ENCODE assay signal across 8 mouse cellular contexts in genomic region chr2:180920810-180921400, GRCm38 (mm10). TPM values are rescaled to one million over a fixed set of nuclear protein-coding genes. Genes with fewer than 3 reads are reported as not detected.
DNase-seq lines count a peak whose midpoint lies in the region; ATAC-seq and TF ChIP-seq lines count a peak whose summit lies in the region.

TSS of gene Ythdf1 (minus strand) at chr2:180920949.

- WGBS in embryonic facial prominence, embryonic 13.5 days: under 1% methylated on average over 55 of the region's 56 CpGs
- WGBS in kidney, adult 2 months: under 1% methylated on average over 56 of the region's 56 CpGs
- WGBS in limb, embryonic 12.5 days: under 1% methylated on average over 53 of the region's 56 CpGs
- WGBS in midbrain, embryonic 15.5 days: under 1% methylated on average over 50 of the region's 56 CpGs
- under 1% methylated on average over 51 of the region's 56 CpGs for WGBS in spleen, adult 2 months

- TF ChIP-seq CTCF in kidney, adult 2 months (conservative IDR thresholded peaks at IDR 0.05; ENCODE audit: insufficient read depth, insufficient read length, low read depth, low read length): no peak
- no peak for TF ChIP-seq CTCF in spleen, adult 2 months (IDR thresholded peaks at IDR 0.05; ENCODE audit: extremely low read depth, insufficient read depth, insufficient read length, insufficient replicate concordance)

- peak within 1 kb of the TSS; percentile 86 for H3K4me2 ChIP-seq in embryonic facial prominence, embryonic 13.5 days
- H3K4me2 ChIP-seq in limb, embryonic 12.5 days: peak within 1 kb of the TSS; percentile 75
- H3K4me2 ChIP-seq in midbrain, embryonic 15.5 days: peak within 1 kb of the TSS; percentile 75

- peak within 1 kb of the TSS; percentile 77 for H3K27ac ChIP-seq in embryonic facial prominence, embryonic 13.5 days
- H3K27ac ChIP-seq in kidney, adult 2 months (ENCODE audit: insufficient read depth, low read depth, low read length): peak within 1 kb of the TSS; percentile 60
- peak within 1 kb of the TSS; percentile 50 for H3K27ac ChIP-seq in limb, embryonic 12.5 days
- peak within 1 kb of the TSS; percentile 77 for H3K27ac ChIP-seq in midbrain, embryonic 15.5 days
- peak within 1 kb of the TSS; percentile 53 for H3K27ac ChIP-seq in spleen, adult 2 months (ENCODE audit: insufficient read depth, low read length)

- H3K4me1 ChIP-seq in embryonic facial prominence, embryonic 13.5 days: peaks cover 24% of the 10 kb centered on the region
- H3K4me1 ChIP-seq in kidney, adult 2 months (ENCODE audit: control insufficient read depth, insufficient read depth, low read length): peaks cover 4% of the 10 kb centered on the region; the same call in 1 of the 2 replicates
- peaks cover 18% of the 10 kb centered on the region for H3K4me1 ChIP-seq in limb, embryonic 12.5 days (replicated peaks)
- peaks cover 34% of the 10 kb centered on the region for H3K4me1 ChIP-seq in midbrain, embryonic 15.5 days
- H3K4me1 ChIP-seq in spleen, adult 2 months (ENCODE audit: control insufficient read depth, insufficient read depth, insufficient read length): peaks cover 2% of the 10 kb centered on the region; the same call in 1 of the 2 replicates

- peak; percentile 57 for TF ChIP-seq POLR2A in kidney, adult 2 months (IDR thresholded peaks at IDR 0.05; ENCODE audit: low read depth, low read length)
- peak; percentile 43; the same call in 1 of the 2 replicates for TF ChIP-seq POLR2A in spleen, adult 2 months (IDR thresholded peaks at IDR 0.05; ENCODE audit: low read depth, low read length)

- H3K4me3 ChIP-seq in embryonic facial prominence, embryonic 13.5 days: peak within 1 kb of the TSS; percentile 99
- H3K4me3 ChIP-seq in kidney, adult 2 months (ENCODE audit: insufficient read depth, low read depth, low read length): peak within 1 kb of the TSS; percentile 97
- H3K4me3 ChIP-seq in limb, embryonic 12.5 days (replicated peaks): peak within 1 kb of the TSS; percentile 99
- H3K4me3 ChIP-seq in midbrain, embryonic 15.5 days: peak within 1 kb of the TSS; percentile 84
- H3K4me3 ChIP-seq in spleen, adult 2 months (ENCODE audit: extremely low read depth, insufficient read depth, insufficient read length): peak within 1 kb of the TSS; percentile 98

- no peaks in the 10 kb centered on the region for H3K27me3 ChIP-seq in embryonic facial prominence, embryonic 13.5 days
- no peaks in the 10 kb centered on the region for H3K27me3 ChIP-seq in kidney, adult 2 months (replicated peaks; ENCODE audit: control insufficient read depth, insufficient read depth, low read length)
- peaks cover 6% of the 10 kb centered on the region; the same call in 1 of the 2 replicates for H3K27me3 ChIP-seq in limb, embryonic 12.5 days
- no peaks in the 10 kb centered on the region for H3K27me3 ChIP-seq in midbrain, embryonic 15.5 days (replicated peaks)
- no peaks in the 10 kb centered on the region for H3K27me3 ChIP-seq in spleen, adult 2 months (ENCODE audit: control insufficient read depth, insufficient read depth, low read length)

- peak; percentile 95 for ATAC-seq in embryonic facial prominence, embryonic 13.5 days (ENCODE audit: insufficient number of reproducible peaks, insufficient read depth, low FRiP score, low TSS enrichment, low read depth)
- ATAC-seq in limb, embryonic 12.5 days (ENCODE audit: insufficient number of reproducible peaks, insufficient read depth, low FRiP score, low TSS enrichment, low read depth): peak; percentile 95
- peak; percentile 94 for ATAC-seq in midbrain, embryonic 15.5 days (replicated peaks)

- no peaks in the 10 kb centered on the region for H3K9me3 ChIP-seq in embryonic facial prominence, embryonic 13.5 days
- no peaks in the 10 kb centered on the region for H3K9me3 ChIP-seq in limb, embryonic 12.5 days
- H3K9me3 ChIP-seq in midbrain, embryonic 15.5 days: no peaks in the 10 kb centered on the region

- DNase-seq in 3134 (ENCODE audit: extremely low read depth, insufficient read length, low spot score): peak; percentile 93
- peak; percentile 99 for DNase-seq in adrenal gland, postnatal 36 days
- peak; percentile 98 to 99 for DNase-seq in heart, adult 18-20 months
- DNase-seq in kidney, adult 2 months: peak; percentile 98
- DNase-seq in spleen, adult 2 months (ENCODE audit: low read depth in 1 of 2, low spot score in 2 of 2): peak; percentile 91 to 96

- H3K9ac ChIP-seq in embryonic facial prominence, embryonic 13.5 days: peak within 1 kb of the TSS; percentile 99
- H3K9ac ChIP-seq in limb, embryonic 12.5 days (replicated peaks): peak within 1 kb of the TSS; percentile 97
- peak within 1 kb of the TSS; percentile 93 for H3K9ac ChIP-seq in midbrain, embryonic 15.5 days

- peaks cover 26% of the 10 kb centered on the region for H3K36me3 ChIP-seq in embryonic facial prominence, embryonic 13.5 days
- H3K36me3 ChIP-seq in kidney, adult 2 months (ENCODE audit: control insufficient read depth, insufficient read depth, low read length): no peaks in the 10 kb centered on the region
- peaks cover 30% of the 10 kb centered on the region for H3K36me3 ChIP-seq in limb, embryonic 12.5 days
- peaks cover 14% of the 10 kb centered on the region; the same call in 1 of the 2 replicates for H3K36me3 ChIP-seq in midbrain, embryonic 15.5 days (replicated peaks)
- peaks cover 4% of the 10 kb centered on the region for H3K36me3 ChIP-seq in spleen, adult 2 months (ENCODE audit: control insufficient read depth, insufficient read depth, low read length)

RNA-seq across cellular contexts. Expression of gene Ythdf1, which starts in this region (rescaled TPM):
- total RNA-seq in adrenal gland, postnatal 36 days (2021): 10 to 100 TPM; 51.7 to 52.4 TPM
- polyA plus RNA-seq in embryonic facial prominence, embryonic 13.5 days (2015; fragmentation: Nextera tagmentation; extraction: Ambion mirVana): 49.1 and 62.8 TPM in 2 replicates
- 10 to 100 TPM; 33.2 to 33.3 TPM for total RNA-seq in heart, adult 18-20 months (2021)
- 33.9 and 34.8 TPM in 2 replicates for polyA plus RNA-seq in kidney, adult 2 months (2012; rRNA removed)
- polyA plus RNA-seq in limb, embryonic 12.5 days (2016; fragmentation: Nextera tagmentation; extraction: Ambion mirVana): 77.1 and 78.5 TPM in 2 replicates
- 52.0 and 52.2 TPM in 2 replicates for polyA plus RNA-seq in midbrain, embryonic 15.5 days (2015; fragmentation: Nextera tagmentation; extraction: Ambion mirVana)
- polyA plus RNA-seq in spleen, adult 2 months (2012; rRNA removed): 23.5 and 29.3 TPM in 2 replicates

Comparison
In these comparisons a context has a peak if more than half of its experiments do, and no peak if none do; other contexts are left out.
1. Peak in every context shown above with its lines: DNase-seq, ATAC-seq, H3K4me3 ChIP-seq and H3K27ac ChIP-seq.